Mouse (Mus musculus) kidney, adult 9 months (tissue): ENCODE data around the gene Wnt1.
A peak's percentile ranks its signal among the peaks of the same experiment; 100 is the strongest.
"Not testable (repeated sequence)": the region's sequence is repeated elsewhere in the genome, so short reads cannot be mapped to it uniquely, and the experiment has no call there.

ENCODE experiments used
- DNase-seq: peaks from one replicate; pipeline ENCODE4 v3.0.0; 2022

Wnt1 gene

DNA sequence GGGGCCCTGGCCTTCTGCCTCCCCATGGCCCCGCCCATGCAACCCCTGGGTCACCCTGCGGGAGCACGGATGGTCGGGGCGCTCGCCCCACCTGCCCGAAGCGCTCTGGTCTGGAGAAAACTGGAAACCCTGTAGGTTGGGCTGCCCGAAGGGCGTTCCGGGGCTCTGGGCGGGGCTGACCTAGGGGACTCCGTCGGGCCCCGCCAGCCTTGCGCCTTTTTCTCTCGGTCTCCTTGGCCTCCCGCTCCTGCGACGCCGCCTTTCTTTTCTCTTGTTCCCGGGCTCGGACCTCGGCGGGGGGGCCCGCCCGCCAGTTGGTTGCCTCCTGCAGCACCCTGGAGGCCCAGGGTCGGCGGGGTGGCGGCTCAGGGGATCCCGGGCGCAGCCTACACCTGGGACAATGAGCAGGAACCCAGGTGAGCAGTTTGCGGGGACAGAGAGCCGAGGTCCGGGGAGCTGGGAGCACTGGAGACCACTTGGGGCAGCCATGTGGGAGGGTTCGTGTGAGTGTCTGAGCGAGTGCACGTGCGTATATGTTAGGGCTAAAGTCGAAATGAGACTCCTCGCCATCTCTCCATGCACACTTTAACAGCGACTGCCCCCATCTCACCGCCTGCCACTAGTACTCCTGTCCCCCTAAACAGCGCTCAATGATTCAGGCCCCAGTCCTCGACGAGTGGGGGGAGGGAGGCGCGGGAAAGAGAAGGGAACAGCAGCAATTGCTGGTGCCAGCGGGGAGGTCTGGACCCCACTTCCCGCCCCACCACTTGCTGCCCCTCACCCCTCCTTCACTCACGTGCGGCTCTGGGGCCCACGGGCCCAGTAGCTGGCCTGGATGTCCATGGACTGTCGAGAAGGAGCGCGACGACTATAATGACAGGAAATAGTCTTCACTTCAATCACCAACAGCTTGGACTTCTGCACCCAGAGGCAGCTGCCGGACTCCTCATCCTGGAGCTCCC, 17.4 kb downstream of the Wnt1 start:
- no peak for DNase-seq

GRCm38 (mm10) chr15:98807895-98808650, 18.4 kb downstream of the Wnt1 start:
- no peak for DNase-seq

DNA sequence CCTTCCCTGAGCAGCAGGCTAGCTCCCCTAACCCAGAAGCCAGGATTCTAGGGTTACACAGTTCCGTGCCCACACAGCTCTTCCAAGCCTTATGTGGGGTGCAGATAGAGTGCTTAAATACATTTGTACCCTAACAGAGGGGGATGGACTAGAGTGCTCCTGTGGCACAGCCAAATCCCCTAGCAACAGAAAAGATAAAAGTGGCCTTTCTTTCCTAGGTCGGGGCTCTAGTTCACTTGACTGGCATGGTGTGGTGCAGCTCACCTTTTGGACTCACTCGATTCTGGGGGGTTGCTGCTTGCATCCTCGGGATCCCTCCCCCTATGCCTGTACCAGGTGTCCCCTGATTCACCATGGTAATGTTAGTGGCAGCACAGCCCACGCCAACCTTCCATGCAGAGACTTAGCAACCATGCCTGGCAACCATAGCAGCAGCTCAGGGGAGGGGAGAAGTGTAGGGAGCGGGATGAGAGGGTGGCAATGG, 19.0 kb downstream of the Wnt1 start:
- no peak for DNase-seq

- no peak for DNase-seq
These were observed 19.7 kb downstream of the Wnt1 start, which contains the start of gene Ddn for GRCm38 (mm10) chr15:98809390-98809789. Gene Ddn, minus strand, starts transcription at chr15:98809490.

GRCm38 (mm10) chr15:98810212-98810611, 20.6 kb downstream of the Wnt1 start:
- DNase-seq: not testable (repeated sequence)

- no peak for DNase-seq
These were observed 23.2 kb downstream of the Wnt1 start for GRCm38 (mm10) chr15:98812741-98813424.

DNA sequence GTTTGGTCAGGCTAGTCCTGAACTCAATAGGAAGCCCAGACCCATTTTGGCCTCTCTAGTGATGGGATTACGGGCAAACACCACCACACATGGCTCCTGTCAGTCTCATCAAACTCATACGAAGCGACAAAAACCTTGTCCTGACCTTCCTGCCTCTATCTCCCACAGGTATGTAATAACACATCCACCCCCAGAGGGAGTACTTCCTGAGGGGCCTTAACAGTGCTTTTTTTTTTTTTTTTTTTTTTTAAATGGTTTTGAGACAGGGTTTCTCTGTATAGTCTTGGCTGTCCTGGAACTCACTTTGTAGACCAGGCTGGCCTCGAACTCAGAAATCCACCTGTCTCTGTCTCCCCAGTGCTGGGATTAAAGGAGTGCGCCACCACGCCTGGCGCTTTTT, 28.5 kb downstream of the Wnt1 start:
- no peak for DNase-seq

- no peak for DNase-seq
These were observed 31.3 kb downstream of the Wnt1 start for GRCm38 (mm10) chr15:98820937-98821336.

GRCm38 (mm10) chr15:98821403-98821802, 31.7 kb downstream of the Wnt1 start:
- no peak for DNase-seq

DNA sequence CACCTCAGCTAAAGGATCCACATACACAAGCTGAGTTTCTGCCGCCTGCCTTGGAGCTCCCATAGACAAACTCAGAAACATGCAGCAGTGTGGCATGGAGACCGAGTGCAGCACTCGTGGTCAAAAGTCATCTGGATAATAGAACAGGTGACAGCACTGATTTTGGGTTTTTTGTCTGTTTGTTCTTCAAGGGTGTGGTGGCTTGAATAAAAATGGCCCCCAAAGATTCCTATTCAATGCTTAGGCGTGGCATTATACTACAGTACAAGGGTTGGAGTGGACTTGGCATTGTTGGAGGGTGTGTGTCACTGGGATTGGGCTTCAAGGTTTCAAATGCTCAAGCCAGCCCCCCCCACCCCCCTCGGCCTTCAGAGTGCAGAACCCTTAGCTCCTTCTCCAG, 32.5 kb downstream of the Wnt1 start:
- DNase-seq: no peak

DNA sequence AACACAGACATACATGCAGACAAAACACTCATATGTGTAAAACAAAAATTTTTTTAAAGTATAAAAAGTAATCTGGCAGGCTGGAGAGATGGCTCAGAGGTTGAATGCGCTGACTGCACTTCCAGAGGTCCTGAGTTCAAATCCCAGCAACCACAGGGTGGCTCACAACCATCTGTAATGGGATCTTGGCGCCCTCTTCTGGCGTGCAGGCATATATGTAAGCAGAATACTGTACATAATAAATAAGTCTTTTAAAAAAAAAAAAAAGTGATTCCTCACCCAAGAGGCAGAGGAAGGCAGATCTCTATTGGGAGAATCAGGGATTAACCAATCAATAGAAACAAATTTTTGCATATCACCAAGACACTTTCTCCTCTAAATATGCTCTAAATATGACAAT, 33.8 kb downstream of the Wnt1 start:
- no peak for DNase-seq

GRCm38 (mm10) chr15:98827611-98828011, 38.0 kb downstream of the Wnt1 start:
- DNase-seq: no peak

GRCm38 (mm10) chr15:98830736-98831683, 41.4 kb downstream of the Wnt1 start, which contains the start of gene Prkag1:
Gene Prkag1, minus strand, starts transcription at chr15:98831521.
- DNase-seq: peak; percentile 97

- DNase-seq: no peak
These were observed 42.0 kb downstream of the Wnt1 start for GRCm38 (mm10) chr15:98831684-98832035.

DNA sequence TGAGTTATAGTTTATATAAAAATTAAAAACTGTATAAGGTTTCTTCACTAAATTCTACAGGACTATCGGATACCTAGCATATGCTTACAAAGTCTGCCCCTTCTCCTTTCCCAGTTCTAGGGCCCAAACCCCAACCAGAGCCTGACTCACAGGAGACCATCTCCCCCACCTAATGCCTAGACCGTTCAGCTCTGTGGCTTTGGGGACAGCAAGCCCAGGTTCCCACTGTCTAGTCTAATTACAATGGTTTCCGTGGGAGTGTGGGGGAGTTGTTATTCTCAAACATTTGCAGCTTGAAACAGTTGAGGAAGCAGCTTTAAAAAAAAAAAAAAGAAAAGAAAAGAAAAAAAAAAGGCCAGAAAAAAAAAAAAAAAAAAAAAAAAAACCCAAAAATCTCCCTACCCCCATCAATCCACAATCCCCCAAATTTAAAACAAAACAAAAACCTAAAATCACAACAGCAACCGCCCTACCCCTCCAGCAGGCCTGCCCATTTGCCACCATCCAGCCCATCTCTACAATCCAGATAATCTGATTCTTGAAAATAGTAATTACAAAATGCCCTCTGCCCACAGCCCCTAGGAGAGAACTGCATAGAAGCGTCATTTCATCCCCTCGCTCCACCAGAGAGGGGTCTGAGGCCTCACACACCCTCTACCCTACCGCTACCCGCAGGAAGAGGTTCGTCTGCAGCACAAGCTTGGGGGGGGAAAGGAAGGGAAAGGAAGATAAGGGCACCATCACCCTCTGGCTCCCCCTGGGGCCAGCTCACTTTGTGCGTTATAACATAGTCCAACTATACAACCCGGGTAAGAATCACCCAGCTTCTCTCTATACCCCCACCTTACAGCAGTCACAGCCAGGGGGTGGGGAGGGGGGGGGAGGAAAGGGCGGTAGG, 42.8 kb downstream of the Wnt1 start:
- DNase-seq: no peak

- no peak for DNase-seq
These were observed 43.6 kb downstream of the Wnt1 start for GRCm38 (mm10) chr15:98833281-98833680.

DNA sequence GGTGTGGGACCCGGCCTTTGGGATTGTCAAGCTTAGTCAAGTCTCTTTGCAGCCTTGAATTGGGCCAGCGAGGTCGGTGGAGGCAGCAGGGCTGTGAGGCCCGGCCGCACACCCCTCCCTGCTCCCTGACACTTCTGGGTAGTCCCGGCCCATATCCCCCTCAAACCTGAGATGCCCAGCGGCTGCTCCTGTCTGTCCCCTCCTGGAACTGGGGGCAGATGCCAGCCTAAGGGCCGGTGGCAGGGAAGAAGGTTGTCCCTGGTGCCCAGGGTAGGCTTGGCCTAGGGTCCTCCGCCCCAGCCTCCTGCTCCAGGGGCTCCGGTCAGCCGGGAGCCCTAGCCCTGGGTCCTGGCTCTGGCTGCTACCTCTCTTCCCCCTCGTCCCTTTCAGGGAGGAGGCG, 44.4 kb downstream of the Wnt1 start:
- DNase-seq: no peak

GRCm38 (mm10) chr15:98835291-98835690, 45.6 kb downstream of the Wnt1 start:
- DNase-seq: no peak

GRCm38 (mm10) chr15:98837006-98837742, 47.5 kb downstream of the Wnt1 start:
- DNase-seq: no peak

DNA sequence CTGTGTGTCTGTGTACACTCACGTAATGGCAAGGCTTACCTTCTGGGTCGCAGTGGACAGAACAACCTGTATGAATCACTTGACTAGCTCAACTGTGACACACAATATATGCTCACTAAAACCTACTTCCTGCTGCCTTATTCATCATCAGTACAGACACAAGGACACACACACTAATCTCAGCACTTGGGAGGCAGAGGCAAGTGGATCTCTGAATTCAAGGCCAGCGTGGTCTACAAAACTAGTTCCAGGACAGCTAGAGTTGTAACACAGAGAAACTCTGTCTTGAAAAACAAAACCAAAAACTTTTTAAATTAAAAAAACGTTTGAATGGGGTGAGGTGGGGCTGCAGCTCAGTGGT, 48.1 kb downstream of the Wnt1 start:
- DNase-seq: no peak
